Mouse (Mus musculus): ENCODE results near the gene Lrrc61.
"Not testable (repeated sequence)": the region's sequence is repeated elsewhere in the genome, so short reads cannot be mapped to it uniquely, and the experiment has no call there.

The Lrrc61 gene

GRCm38 (mm10) chr6:48554280-48555103 lies at the start of gene Lrrc61:
Gene Lrrc61 (plus strand): TSS chr6:48554796.
- peak; percentile 93 for DNase-seq (ENCODE audit: low spot score)

- no peak for DNase-seq (ENCODE audit: low spot score)
Observed at GRCm38 (mm10) chr6:48508087-48508486, 46.5 kb upstream of the Lrrc61 start.

- DNase-seq (ENCODE audit: low spot score) = no peak
Observed at GRCm38 (mm10) chr6:48510426-48510825, 44.2 kb upstream of the Lrrc61 start.

GRCm38 (mm10) chr6:48511861-48512260 lies 42.7 kb upstream of the Lrrc61 start:
- DNase-seq (ENCODE audit: low spot score) = no peak

- DNase-seq (ENCODE audit: low spot score) = not testable (repeated sequence)
Observed at GRCm38 (mm10) chr6:48524882-48525281, 29.7 kb upstream of the Lrrc61 start.

GRCm38 (mm10) chr6:48527901-48528300 lies 26.7 kb upstream of the Lrrc61 start:
- DNase-seq (ENCODE audit: low spot score) = no peak

GRCm38 (mm10) chr6:48529261-48529660 lies 25.3 kb upstream of the Lrrc61 start:
- no peak for DNase-seq (ENCODE audit: low spot score)

- DNase-seq (ENCODE audit: low spot score) = no peak
Observed at GRCm38 (mm10) chr6:48529871-48530440, 24.6 kb upstream of the Lrrc61 start.

GRCm38 (mm10) chr6:48530862-48531261 lies 23.7 kb upstream of the Lrrc61 start:
- DNase-seq (ENCODE audit: low spot score) = no peak

- DNase-seq (ENCODE audit: low spot score) = no peak
Observed at GRCm38 (mm10) chr6:48533475-48533874, 21.1 kb upstream of the Lrrc61 start.

- no peak for DNase-seq (ENCODE audit: low spot score)
Observed at GRCm38 (mm10) chr6:48534913-48535312, 19.7 kb upstream of the Lrrc61 start.

- no peak for DNase-seq (ENCODE audit: low spot score)
Observed at GRCm38 (mm10) chr6:48536091-48536490, 18.5 kb upstream of the Lrrc61 start.

- peak; percentile 95 for DNase-seq (ENCODE audit: low spot score)
Observed at GRCm38 (mm10) chr6:48537105-48537954, 17.3 kb upstream of the Lrrc61 start, which contains the start of gene Atp6v0e2. Gene Atp6v0e2 (plus strand): TSS chr6:48537615.

- DNase-seq (ENCODE audit: low spot score) = peak; percentile 87
Observed at GRCm38 (mm10) chr6:48538841-48539737, 15.5 kb upstream of the Lrrc61 start.

GRCm38 (mm10) chr6:48539860-48540259 lies 14.7 kb upstream of the Lrrc61 start:
- DNase-seq (ENCODE audit: low spot score) = no peak

GRCm38 (mm10) chr6:48540721-48541120 lies 13.9 kb upstream of the Lrrc61 start:
- DNase-seq (ENCODE audit: low spot score) = no peak

GRCm38 (mm10) chr6:48541560-48542450 lies 12.8 kb upstream of the Lrrc61 start:
- DNase-seq (ENCODE audit: low spot score) = peak; percentile 81

GRCm38 (mm10) chr6:48542631-48543030 lies 12.0 kb upstream of the Lrrc61 start:
- no peak for DNase-seq (ENCODE audit: low spot score)

- no peak for DNase-seq (ENCODE audit: low spot score)
Observed at GRCm38 (mm10) chr6:48545251-48545650, 9.3 kb upstream of the Lrrc61 start.

GRCm38 (mm10) chr6:48546271-48546670 lies 8.3 kb upstream of the Lrrc61 start:
- DNase-seq (ENCODE audit: low spot score) = peak; percentile 61

Data from embryo, embryonic 10 days (tissue).